Mouse (Mus musculus): ENCODE results near the gene Nrcam. TPM values are rescaled to one million over a fixed set of nuclear protein-coding genes. Genes with fewer than 3 reads are reported as not detected.
A peak's percentile ranks its signal among the peaks of the same experiment; 100 is the strongest.

The Nrcam gene
- polyA plus RNA-seq, 1 experiment from 2014 or later = 5.0 TPM

DNA sequence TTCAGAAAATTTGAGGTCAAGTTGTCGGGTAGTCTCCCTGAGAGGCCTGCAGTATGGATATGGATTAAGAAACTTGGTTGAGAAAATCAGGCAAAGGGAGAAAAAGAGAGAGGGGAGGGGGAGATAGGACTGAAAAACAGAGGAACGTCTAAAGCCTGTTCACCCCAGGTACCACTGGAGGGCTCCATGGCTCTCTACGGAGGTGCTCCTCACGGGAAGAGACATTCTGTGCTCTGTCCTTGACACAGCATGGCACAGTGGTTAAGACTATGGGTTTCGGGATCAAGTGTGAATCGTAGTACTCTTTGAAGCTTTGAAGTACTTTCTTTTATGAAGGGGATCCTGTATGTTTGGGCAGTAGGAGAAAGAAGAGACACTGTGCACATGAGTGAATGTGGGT is 1.2 kb upstream of the Nrcam start:
- Histone ChIP-seq H3K4me1 (peaks cover 11% of the 10 kb centered on the region), H3K27ac (no peak overlapping the region), H3K9ac (no peak overlapping the region), H3K27me3 (replicated peaks) (peaks cover 13% of the 10 kb centered on the region), H3K9me3 (no peaks in the 10 kb centered on the region), H3K36me3 (no peaks in the 10 kb centered on the region), H3K4me2 (no peak overlapping the region), H3K4me3 (replicated peaks) (no peak overlapping the region)
- ATAC-seq (ENCODE audit: insufficient read depth, low FRiP score, low read depth) = no peak
- 38% methylated on average over 6 of the region's 6 CpGs for WGBS

GRCm38 (mm10) chr12:44329316-44330215 is 881 bp downstream of the Nrcam start:
- peak overlapping the region; percentile 13 for H3K9ac ChIP-seq
- H3K4me3 ChIP-seq (replicated peaks) = peak overlapping the region; percentile 59
- peak overlapping the region; percentile 99 for H3K4me2 ChIP-seq
- peak; percentile 32; the same call in 1 of the 2 replicates for ATAC-seq (ENCODE audit: insufficient read depth, low FRiP score, low read depth)
- H3K36me3 ChIP-seq = no peaks in the 10 kb centered on the region
- under 1% methylated on average over 61 of the region's 61 CpGs for WGBS
- H3K27me3 ChIP-seq (replicated peaks) = peaks cover 13% of the 10 kb centered on the region
- no peak overlapping the region for H3K27ac ChIP-seq
- H3K4me1 ChIP-seq = peaks cover 11% of the 10 kb centered on the region
- H3K9me3 ChIP-seq = no peaks in the 10 kb centered on the region

DNA sequence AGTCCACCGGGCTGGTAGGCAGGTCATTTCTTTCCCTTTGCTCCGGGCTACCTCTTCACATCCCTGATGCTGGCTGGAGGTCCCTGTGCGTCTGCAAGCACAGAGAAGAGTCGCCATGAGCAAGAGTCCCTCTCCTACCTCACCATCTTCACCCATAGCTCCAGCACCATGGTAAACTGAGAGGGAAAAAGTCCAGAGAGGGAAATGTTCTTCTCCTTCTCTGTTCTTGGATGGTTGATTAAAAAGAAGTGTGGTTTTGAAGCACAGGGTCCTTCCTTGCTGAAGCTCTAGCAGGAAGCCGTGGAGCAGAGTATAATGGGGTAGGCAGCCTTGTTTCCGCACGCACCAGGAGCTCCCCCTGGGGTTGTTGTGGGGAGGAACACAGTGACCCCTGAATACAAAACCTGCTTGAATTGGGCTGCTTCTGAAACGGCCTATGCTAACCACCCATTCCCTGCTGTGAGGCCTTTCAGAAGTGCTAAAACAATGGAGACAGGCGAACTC is 1.6 kb downstream of the Nrcam start:
- H3K27me3 ChIP-seq (replicated peaks) = peaks cover 13% of the 10 kb centered on the region
- ATAC-seq (ENCODE audit: insufficient read depth, low FRiP score, low read depth) = no peak
- H3K4me3 ChIP-seq (replicated peaks) = peak overlapping the region; percentile 59
- peak overlapping the region; percentile 99 for H3K4me2 ChIP-seq
- 3% methylated on average over 9 of the region's 9 CpGs for WGBS
- no peaks in the 10 kb centered on the region for H3K36me3 ChIP-seq
- H3K9ac ChIP-seq = no peak overlapping the region
- H3K9me3 ChIP-seq = no peaks in the 10 kb centered on the region
- no peak overlapping the region for H3K27ac ChIP-seq
- peaks cover 11% of the 10 kb centered on the region for H3K4me1 ChIP-seq

DNA sequence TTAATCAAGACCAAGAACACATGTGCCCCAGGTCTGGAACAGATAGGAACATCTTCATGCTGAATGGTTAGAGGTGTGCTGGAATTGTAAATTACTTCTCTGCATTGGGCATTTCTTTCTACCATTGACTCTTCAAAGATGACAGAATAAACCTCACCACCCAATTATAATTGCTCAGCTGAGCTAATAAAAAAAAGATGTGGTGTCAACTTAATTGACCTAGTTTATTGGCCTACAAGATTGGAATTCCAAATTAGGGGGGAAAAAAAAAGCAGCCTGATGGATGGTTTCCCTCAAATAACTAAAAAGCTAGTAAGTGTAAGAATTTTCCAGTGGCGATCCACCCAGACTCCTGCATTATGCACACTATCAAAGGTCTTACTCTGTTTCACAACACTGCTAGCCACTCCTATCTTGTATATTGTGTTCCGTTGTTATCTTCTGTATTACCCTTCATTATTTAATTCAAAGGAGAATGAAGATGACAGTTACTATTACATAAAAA is 8.5 kb downstream of the Nrcam start:
- no peaks in the 10 kb centered on the region for H3K27me3 ChIP-seq (replicated peaks)
- H3K36me3 ChIP-seq = no peaks in the 10 kb centered on the region
- 86% methylated on average over 2 of the region's 2 CpGs for whole genome bisulfite sequencing
- ATAC-seq (ENCODE audit: insufficient read depth, low FRiP score, low read depth) = no peak
- no peaks in the 10 kb centered on the region for H3K9me3 ChIP-seq
- no peak overlapping the region for H3K4me2 ChIP-seq
- no peak overlapping the region for H3K4me3 ChIP-seq (replicated peaks)
- no peaks in the 10 kb centered on the region for H3K4me1 ChIP-seq
- H3K9ac ChIP-seq = no peak overlapping the region
- H3K27ac ChIP-seq = no peak overlapping the region

GRCm38 (mm10) chr12:44338195-44338622 is 9.5 kb downstream of the Nrcam start:
- WGBS = 47% methylated on average over 8 of the region's 8 CpGs
- ATAC-seq (ENCODE audit: insufficient read depth, low FRiP score, low read depth) = no peak
- no peak overlapping the region for H3K4me3 ChIP-seq (replicated peaks)
- no peaks in the 10 kb centered on the region for H3K36me3 ChIP-seq
- no peak overlapping the region for H3K27ac ChIP-seq
- no peak overlapping the region for H3K4me2 ChIP-seq
- H3K9ac ChIP-seq = no peak overlapping the region
- H3K9me3 ChIP-seq = no peaks in the 10 kb centered on the region
- H3K27me3 ChIP-seq (replicated peaks) = no peaks in the 10 kb centered on the region
- H3K4me1 ChIP-seq = no peaks in the 10 kb centered on the region

GRCm38 (mm10) chr12:44344075-44344474 is 15.4 kb downstream of the Nrcam start:
- Histone ChIP-seq H3K27me3 (replicated peaks) (no peaks in the 10 kb centered on the region), H3K27ac (no peak overlapping the region), H3K4me1 (no peaks in the 10 kb centered on the region), H3K9ac (no peak overlapping the region), H3K36me3 (no peaks in the 10 kb centered on the region), H3K4me2 (no peak overlapping the region), H3K4me3 (replicated peaks) (no peak overlapping the region), H3K9me3 (no peaks in the 10 kb centered on the region)
- no peak for ATAC-seq (ENCODE audit: insufficient read depth, low FRiP score, low read depth)
- 70% methylated on average over 6 of the region's 6 CpGs for WGBS

DNA sequence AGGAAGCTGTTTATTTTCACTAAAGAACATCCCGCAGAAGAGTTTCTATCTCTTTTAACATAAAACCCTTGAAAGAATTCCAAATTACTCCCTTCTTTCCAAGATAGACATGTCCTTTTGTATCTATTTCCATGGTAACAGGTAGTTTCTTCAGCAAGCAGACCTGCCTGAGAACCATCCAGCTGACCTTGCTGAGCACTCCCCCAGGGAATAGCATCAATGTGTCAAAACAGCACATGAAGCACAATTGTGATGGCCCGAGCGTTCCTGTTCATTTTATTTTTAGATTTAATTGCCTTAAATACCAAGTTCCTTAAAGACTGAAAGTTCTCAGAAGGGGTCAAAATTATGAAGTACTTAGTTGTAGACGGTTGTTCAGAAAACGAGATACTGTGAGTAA is 16.6 kb downstream of the Nrcam start:
- Histone ChIP-seq H3K4me2 (no peak overlapping the region), H3K4me1 (no peaks in the 10 kb centered on the region), H3K27ac (no peak overlapping the region), H3K9me3 (no peaks in the 10 kb centered on the region), H3K9ac (no peak overlapping the region), H3K36me3 (no peaks in the 10 kb centered on the region), H3K27me3 (replicated peaks) (no peaks in the 10 kb centered on the region), H3K4me3 (replicated peaks) (no peak overlapping the region)
- ATAC-seq (ENCODE audit: insufficient read depth, low FRiP score, low read depth) = no peak
- 48% methylated on average over 5 of the region's 5 CpGs for WGBS

- no peaks in the 10 kb centered on the region for H3K27me3 ChIP-seq (replicated peaks)
- H3K9me3 ChIP-seq = no peaks in the 10 kb centered on the region
- no peak overlapping the region for H3K4me2 ChIP-seq
- no peaks in the 10 kb centered on the region for H3K36me3 ChIP-seq
- no peak overlapping the region for H3K9ac ChIP-seq
- H3K27ac ChIP-seq = no peak overlapping the region
- H3K4me3 ChIP-seq (replicated peaks) = no peak overlapping the region
- WGBS = 92% methylated on average over 3 of the region's 3 CpGs
- no peak for ATAC-seq (ENCODE audit: insufficient read depth, low FRiP score, low read depth)
- H3K4me1 ChIP-seq = no peaks in the 10 kb centered on the region
Observed at GRCm38 (mm10) chr12:44346143-44346542, 17.5 kb downstream of the Nrcam start.

- no peak for ATAC-seq (ENCODE audit: insufficient read depth, low FRiP score, low read depth)
- Histone ChIP-seq H3K4me2 (no peak overlapping the region), H3K27ac (no peak overlapping the region), H3K36me3 (no peaks in the 10 kb centered on the region), H3K27me3 (replicated peaks) (no peaks in the 10 kb centered on the region), H3K9me3 (no peaks in the 10 kb centered on the region), H3K4me3 (replicated peaks) (no peak overlapping the region), H3K4me1 (no peaks in the 10 kb centered on the region), H3K9ac (no peak overlapping the region)
- WGBS = 74% methylated on average over 4 of the region's 4 CpGs
Observed at GRCm38 (mm10) chr12:44355116-44355515, 26.4 kb downstream of the Nrcam start.

DNA sequence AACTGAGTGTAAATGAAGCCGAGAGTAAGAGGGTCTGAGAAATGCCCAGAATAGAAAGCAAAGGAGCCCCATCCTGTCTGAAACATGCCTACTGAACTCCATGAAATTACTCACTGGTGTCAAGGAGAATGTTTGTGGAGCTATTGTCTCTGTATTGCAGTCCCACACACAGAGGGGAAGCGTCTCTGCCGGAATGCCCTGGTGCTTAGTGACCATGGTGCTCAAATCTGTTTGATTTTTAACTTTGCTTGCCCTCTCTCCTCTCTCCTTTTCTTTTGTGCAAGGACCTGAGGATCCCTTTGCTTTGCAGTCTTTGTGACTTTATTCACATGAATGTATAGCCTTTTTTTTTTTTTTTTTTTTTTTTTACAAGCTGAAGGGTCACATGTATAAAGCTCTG is 28.8 kb downstream of the Nrcam start:
- 48% methylated on average over 3 of the region's 3 CpGs for WGBS
- no peak overlapping the region for H3K9ac ChIP-seq
- no peak for ATAC-seq (ENCODE audit: insufficient read depth, low FRiP score, low read depth)

GRCm38 (mm10) chr12:44357881-44358280 is 29.2 kb downstream of the Nrcam start:
- H3K4me3 ChIP-seq (replicated peaks) = no peak overlapping the region

More for the DNA sequence above, 28.8 kb downstream of the Nrcam start:
- Histone ChIP-seq H3K27me3 (replicated peaks) (no peaks in the 10 kb centered on the region), H3K4me2 (no peak overlapping the region), H3K36me3 (no peaks in the 10 kb centered on the region), H3K4me3 (replicated peaks) (no peak overlapping the region), H3K27ac (no peak overlapping the region), H3K9me3 (no peaks in the 10 kb centered on the region), H3K4me1 (no peaks in the 10 kb centered on the region)

GRCm38 (mm10) chr12:44371076-44371710 is 42.5 kb downstream of the Nrcam start:
- Histone ChIP-seq H3K4me3 (replicated peaks) (no peak overlapping the region), H3K4me1 (no peaks in the 10 kb centered on the region), H3K27ac (no peak overlapping the region), H3K4me2 (no peak overlapping the region), H3K27me3 (replicated peaks) (no peaks in the 10 kb centered on the region), H3K9ac (no peak overlapping the region), H3K36me3 (no peaks in the 10 kb centered on the region), H3K9me3 (no peaks in the 10 kb centered on the region)
- no peak for ATAC-seq (ENCODE audit: insufficient read depth, low FRiP score, low read depth)
- 67% methylated on average over 3 of the region's 3 CpGs for WGBS

More at GRCm38 (mm10) chr12:44357881-44358280, 29.2 kb downstream of the Nrcam start:
- WGBS = 67% methylated on average over 1 of the region's 1 CpGs
- Histone ChIP-seq H3K27ac (no peak overlapping the region), H3K9me3 (no peaks in the 10 kb centered on the region), H3K36me3 (no peaks in the 10 kb centered on the region), H3K27me3 (replicated peaks) (no peaks in the 10 kb centered on the region), H3K4me2 (no peak overlapping the region), H3K9ac (no peak overlapping the region), H3K4me1 (no peaks in the 10 kb centered on the region)
- ATAC-seq (ENCODE audit: insufficient read depth, low FRiP score, low read depth) = no peak
